Mouse (Mus musculus) splenic B cell, adult 2 months (primary cell): ENCODE measurements around the gene Terf2.
"Not testable (repeated sequence)": the region's sequence is repeated elsewhere in the genome, so short reads cannot be mapped to it uniquely, and the experiment has no call there.

ENCODE experiments used
- DNase-seq: peaks from one replicate; pipeline ENCODE4 v3.0.0-alpha.2; 2011; ENCODE audit warnings: low read depth, low spot score
- H3K27me3 ChIP-seq: 2 replicates; pipeline ENCODE4 v1.6.1; 2012; ENCODE audit warnings: mild to moderate bottlenecking, low read length, moderate library complexity, mixed read lengths; ENCODE audit not compliant: control insufficient read depth, poor library complexity, insufficient read depth, severe bottlenecking
- H3K36me3 ChIP-seq: 2 replicates; pipeline ENCODE4 v1.6.1; 2012; ENCODE audit warnings: mild to moderate bottlenecking, low read length, moderate library complexity, mixed read lengths; ENCODE audit not compliant: control insufficient read depth, poor library complexity, insufficient read depth, severe bottlenecking

The Terf2 gene

DNA sequence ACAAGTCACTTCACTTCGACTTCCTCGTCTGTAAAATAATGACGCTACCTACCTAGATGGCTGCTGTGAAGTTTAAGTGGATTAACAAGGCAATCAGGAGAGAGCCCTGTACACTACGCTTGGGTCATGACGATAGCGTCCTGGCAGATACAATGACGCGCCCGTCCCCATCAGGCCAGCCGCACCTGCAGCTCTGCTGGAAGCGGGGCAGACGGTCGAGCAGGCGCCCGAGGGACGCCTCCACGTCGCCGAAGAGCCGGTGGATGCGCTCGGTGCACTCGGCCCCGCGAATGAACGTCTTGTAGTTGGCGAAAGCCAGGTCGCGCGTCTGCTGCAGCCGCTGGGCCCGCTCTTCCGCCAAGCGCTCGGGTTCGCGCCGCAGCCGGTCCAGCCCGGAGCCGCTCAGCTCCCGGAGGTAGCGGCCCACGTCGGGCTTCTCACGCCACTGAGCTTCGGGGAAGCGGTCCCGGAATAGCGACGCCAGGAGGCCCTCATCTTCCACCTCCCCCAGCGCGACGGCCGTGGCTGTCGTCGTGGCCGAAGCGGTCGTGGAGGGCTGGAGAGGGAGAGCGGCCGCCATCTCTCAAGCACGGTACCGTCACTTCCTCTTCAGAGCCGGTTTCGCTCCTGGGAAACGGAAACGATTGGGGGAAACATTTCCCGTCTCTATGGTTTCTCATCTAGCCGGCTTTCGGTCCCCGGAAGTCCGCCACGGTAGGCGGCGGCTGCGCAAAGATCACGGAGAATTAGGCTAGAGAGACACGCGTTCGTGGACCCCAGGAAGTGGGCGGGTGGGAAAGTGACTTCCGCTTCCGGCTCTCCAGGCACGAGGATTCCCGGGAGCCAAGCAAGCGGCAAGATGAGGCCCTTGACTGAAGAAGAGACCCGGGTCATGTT is 40.0 kb downstream of the Terf2 start, which contains the start of the genes Cog8 and Nip7:
TSS of gene Cog8 (minus strand) at position 614 of the 897 bp plus-strand sequence.
TSS of gene Nip7 (plus strand) at position 802 of the 897 bp plus-strand sequence.
- DNase-seq = peak; percentile 97
- peaks cover 4% of the 10 kb centered on the region for H3K36me3 ChIP-seq
- H3K27me3 ChIP-seq = no peaks in the 10 kb centered on the region

DNA sequence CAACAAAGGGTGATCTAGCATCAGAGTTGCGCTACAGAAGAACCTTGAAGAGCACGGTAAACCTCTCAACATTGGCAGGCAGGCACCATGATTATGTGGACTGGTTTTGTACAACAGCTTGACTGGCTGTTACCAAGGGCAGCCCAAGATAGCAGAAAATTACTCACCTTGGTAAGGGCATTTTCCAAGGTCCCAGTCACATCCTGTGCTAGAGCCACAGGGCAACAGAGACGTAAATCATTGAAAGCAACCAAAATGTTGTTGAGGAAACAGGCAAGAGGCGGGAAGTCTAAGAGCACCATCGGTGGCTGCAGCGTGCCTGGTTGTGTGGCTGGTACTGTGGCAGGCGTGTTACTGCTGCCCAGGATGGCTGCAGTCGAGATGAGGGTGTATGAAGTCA is 44.3 kb downstream of the Terf2 start:
- DNase-seq = no peak
- peaks cover 7% of the 10 kb centered on the region for H3K36me3 ChIP-seq
- no peaks in the 10 kb centered on the region for H3K27me3 ChIP-seq

DNA sequence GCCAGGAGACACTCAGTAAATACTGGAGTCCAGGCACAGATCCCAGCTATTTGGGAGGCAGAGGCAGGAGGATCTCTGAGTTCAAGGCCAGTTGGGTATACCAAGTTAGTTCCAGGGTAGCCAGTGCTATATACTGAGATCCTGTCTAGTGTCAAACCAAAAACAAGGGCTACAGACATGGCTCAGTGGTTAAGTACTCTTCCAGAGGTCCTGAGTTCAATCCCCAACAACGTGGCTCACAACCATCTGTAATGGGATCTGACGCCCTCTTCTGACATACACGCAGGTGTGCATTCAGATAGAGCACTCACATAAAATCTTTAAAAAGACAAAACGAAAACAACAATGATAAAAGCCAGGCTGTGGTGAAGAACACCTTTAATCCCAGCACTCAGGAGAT is 46.9 kb downstream of the Terf2 start:
- peaks cover 16% of the 10 kb centered on the region for H3K36me3 ChIP-seq
- no peaks in the 10 kb centered on the region for H3K27me3 ChIP-seq
- no peak for DNase-seq

DNA sequence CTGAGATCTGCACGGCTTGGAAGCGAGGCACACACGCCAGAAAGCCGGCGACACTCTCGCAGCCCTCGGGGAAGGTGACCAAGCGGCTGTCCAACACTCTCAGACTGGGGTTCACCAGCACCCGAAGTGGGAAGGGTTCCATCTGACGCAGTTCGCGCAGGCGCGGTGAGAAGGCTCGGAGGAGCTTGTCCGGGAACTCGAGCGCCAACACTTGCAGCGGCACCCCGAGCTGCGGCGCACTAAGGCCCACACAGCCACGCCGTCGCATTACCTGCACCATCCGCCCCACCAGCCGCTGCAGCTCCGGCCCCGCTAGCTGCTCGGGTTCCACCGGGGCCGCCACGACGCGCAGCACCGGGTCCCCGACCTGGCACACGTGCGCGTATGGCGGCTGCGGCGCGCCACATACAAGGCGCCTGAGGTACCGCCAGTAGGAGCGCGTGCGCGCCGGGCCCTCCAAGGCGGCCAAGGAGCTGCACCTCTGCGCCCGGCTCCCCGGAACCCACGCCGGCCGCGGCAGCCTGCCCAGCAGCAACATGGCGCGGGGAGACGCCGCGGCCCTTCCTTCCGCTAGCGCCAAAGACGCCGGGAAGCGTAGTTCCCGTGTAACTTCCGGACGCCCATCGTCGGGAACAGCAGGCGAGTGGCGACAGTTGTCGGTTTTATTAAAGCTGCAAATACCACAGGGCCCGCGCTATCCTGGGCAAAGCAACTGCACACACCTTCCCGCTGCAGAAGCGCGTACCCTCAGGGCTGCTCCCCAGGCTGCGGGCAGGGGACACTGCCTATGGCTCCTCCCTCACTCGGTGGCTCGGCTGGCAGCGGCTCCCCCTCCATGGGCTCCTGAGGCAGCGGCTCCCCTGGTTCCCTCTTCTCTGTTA is 48.0 kb downstream of the Terf2 start, which contains the start of gene Pdf:
TSS of gene Pdf (minus strand) at position 554 of the 881 bp plus-strand sequence.
- Histone ChIP-seq H3K36me3 (peaks cover 18% of the 10 kb centered on the region), H3K27me3 (no peaks in the 10 kb centered on the region)
- peak; percentile 79 for DNase-seq

DNA sequence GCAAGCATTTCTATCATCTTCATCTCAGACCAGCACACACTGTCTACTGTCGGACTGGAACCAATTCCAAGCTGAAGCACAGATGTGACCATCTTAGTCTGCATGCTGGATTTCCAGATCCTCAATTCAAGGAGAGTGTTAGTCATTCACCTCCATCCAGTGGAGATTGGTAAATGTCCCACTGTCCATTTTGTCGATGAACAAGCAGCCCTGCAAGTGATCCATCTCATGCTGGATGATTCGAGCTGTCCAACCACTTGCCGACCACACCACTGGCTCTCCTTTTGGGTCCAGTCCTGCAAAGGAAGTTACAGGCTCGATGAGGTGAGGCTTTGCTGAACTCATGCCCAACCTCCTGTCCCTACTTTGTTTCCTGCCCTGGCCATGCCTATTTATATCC is 49.4 kb downstream of the Terf2 start:
- Histone ChIP-seq H3K27me3 (no peaks in the 10 kb centered on the region), H3K36me3 (peaks cover 14% of the 10 kb centered on the region)
- no peak for DNase-seq

- H3K36me3 ChIP-seq = peaks cover 17% of the 10 kb centered on the region
- no peak for DNase-seq
- no peaks in the 10 kb centered on the region for H3K27me3 ChIP-seq
Measured at GRCm38 (mm10) chr8:107045478-107045877, 50.9 kb downstream of the Terf2 start.

GRCm38 (mm10) chr8:107040632-107041031 is 55.7 kb downstream of the Terf2 start:
- Histone ChIP-seq H3K36me3 (peaks cover 16% of the 10 kb centered on the region), H3K27me3 (no peaks in the 10 kb centered on the region)
- no peak for DNase-seq

GRCm38 (mm10) chr8:107036626-107037025 is 59.7 kb downstream of the Terf2 start:
- Histone ChIP-seq H3K36me3 (peaks cover 5% of the 10 kb centered on the region), H3K27me3 (no peaks in the 10 kb centered on the region)
- DNase-seq = no peak

- Histone ChIP-seq H3K36me3 (peaks cover 3% of the 10 kb centered on the region; the same call in 1 of the 2 replicates), H3K27me3 (no peaks in the 10 kb centered on the region)
- no peak for DNase-seq
Measured at GRCm38 (mm10) chr8:107035641-107036040, 60.7 kb downstream of the Terf2 start.

- H3K36me3 ChIP-seq, DNase-seq, H3K27me3 ChIP-seq: not testable (repeated sequence)
Measured at GRCm38 (mm10) chr8:107033609-107034008, 62.7 kb downstream of the Terf2 start.

DNA sequence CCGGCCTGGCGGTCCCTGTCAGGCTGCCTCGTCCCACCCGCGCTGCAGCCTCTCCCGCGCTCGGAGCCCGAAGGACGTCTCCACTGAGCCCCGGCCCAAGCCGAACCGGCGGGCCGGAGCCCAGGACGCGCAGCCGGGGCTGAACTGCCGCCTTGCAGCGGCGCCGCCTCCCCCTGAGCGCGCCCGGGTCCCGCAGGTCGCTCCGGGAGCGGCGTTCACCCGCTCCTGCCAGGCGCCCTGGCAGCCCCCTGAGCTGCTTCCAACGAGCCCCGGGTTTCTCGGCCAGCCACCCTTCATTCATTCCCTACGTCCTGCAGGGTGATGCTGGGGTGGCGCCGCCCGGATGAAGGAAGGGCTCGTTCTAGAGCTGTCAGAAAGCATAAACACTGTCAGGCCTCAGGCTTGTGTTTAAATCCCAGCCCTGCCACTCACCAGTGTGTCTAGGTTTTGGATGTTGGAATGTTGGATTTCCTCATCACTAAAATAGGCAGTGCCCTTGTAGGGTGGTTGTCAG is 64.7 kb downstream of the Terf2 start:
- Histone ChIP-seq H3K36me3 (no peaks in the 10 kb centered on the region), H3K27me3 (no peaks in the 10 kb centered on the region)
- DNase-seq = no peak

DNA sequence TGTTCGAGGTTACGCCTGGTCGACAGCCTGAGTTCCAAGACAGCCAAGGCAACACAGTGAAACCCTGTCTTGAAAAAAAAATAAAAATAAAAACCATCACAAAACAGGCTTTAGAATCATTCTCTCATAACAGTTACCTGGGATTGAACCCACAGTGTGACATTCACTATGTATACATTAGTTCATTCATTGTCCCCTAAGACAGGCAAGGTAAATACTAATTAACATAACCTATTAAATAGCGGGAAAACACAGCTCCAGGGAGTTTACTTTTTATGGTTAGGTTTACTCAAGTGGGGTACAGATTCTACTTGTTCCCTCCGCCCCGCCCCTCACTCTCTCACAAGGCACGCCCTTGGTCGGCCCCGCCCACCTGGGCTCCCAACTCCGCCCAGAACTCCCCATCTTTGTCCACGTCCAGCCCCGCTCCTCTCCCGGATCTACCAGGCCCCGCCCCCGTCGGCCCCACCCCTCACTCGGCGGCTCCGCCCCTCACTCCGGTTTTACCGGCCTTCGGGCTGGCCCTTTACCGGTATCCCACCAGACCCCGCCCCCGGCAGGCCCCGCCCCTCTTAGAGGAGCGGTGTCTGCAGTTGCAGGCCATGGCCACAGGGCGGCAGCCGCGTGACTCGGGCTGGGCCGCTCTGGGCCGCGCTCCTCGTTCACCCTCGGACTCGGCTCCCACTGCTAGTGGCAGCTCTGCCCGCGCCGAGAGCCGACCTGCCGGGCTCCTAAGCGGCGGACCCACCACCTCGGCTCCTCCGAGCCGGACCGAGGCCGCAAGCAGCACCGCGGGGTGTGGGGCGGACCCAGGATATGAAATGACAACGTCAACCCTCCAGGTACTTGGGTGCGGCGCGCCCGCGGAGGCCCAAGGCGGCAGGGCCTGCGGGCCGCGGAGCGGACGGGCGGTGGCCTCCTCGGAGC is 65.4 kb downstream of the Terf2 start, which contains the start of gene Vps4a:
TSS of gene Vps4a (plus strand) at position 573 of the 927 bp plus-strand sequence.
- H3K36me3 ChIP-seq = no peaks in the 10 kb centered on the region
- no peaks in the 10 kb centered on the region for H3K27me3 ChIP-seq

GRCm38 (mm10) chr8:107030058-107030457 is 66.3 kb downstream of the Terf2 start:
- H3K27me3 ChIP-seq = no peaks in the 10 kb centered on the region
- no peaks in the 10 kb centered on the region for H3K36me3 ChIP-seq
- DNase-seq = peak; percentile 62

More for the DNA sequence above, 65.4 kb downstream of the Terf2 start, which contains the start of gene Vps4a:
- peak; percentile 95 for DNase-seq

DNA sequence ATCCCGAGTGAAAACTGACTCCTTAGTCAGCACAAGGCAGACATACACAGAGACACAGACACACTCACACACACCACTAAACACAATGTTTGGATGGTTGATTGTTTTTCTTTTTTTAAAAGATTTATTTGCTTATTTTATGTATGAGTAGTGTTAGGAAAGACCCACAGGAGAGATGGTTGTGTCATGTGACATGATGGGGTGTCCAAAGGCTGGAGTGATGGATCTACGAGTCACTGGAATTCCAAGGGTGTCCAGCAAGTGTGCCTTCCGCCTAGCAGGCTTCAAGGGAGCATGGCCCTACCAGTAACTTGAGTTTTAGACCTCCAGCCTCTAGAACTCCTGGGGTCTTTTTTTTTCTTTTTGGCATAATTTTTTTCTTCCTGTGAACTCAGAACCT is 67.0 kb downstream of the Terf2 start:
- Histone ChIP-seq H3K36me3 (no peaks in the 10 kb centered on the region), H3K27me3 (no peaks in the 10 kb centered on the region)
- DNase-seq = no peak
